Mouse (Mus musculus): ENCODE data around the gene C2cd2.
A peak's percentile ranks its signal among the peaks of the same experiment; 100 is the strongest.

Gene C2cd2

GRCm38 (mm10) chr16:97941844-97942243, 20.6 kb downstream of the C2cd2 start:
- DNase-seq, result no peak

GRCm38 (mm10) chr16:97940471-97940973, 21.9 kb downstream of the C2cd2 start:
- DNase-seq, result no peak

GRCm38 (mm10) chr16:97935815-97936214, 26.6 kb downstream of the C2cd2 start:
- no peak for DNase-seq

- DNase-seq, result peak; percentile 49
Observed at GRCm38 (mm10) chr16:97930231-97930630, 32.2 kb downstream of the C2cd2 start.

- no peak for DNase-seq
Observed at GRCm38 (mm10) chr16:97929520-97929919, 32.9 kb downstream of the C2cd2 start.

- no peak for DNase-seq
Observed at GRCm38 (mm10) chr16:97927331-97927938, 35.0 kb downstream of the C2cd2 start.

GRCm38 (mm10) chr16:97926381-97926780, 36.0 kb downstream of the C2cd2 start:
- no peak for DNase-seq

- no peak for DNase-seq
Observed at GRCm38 (mm10) chr16:97925760-97926159, 36.6 kb downstream of the C2cd2 start.

- DNase-seq, result no peak
Observed at GRCm38 (mm10) chr16:97923700-97924099, 38.7 kb downstream of the C2cd2 start.

GRCm38 (mm10) chr16:97922779-97923126, 39.6 kb downstream of the C2cd2 start:
- no peak for DNase-seq

GRCm38 (mm10) chr16:97921961-97922778, 40.2 kb downstream of the C2cd2 start:
- peak; percentile 91 for DNase-seq

GRCm38 (mm10) chr16:97920621-97921020, 41.8 kb downstream of the C2cd2 start:
- DNase-seq, result no peak

GRCm38 (mm10) chr16:97919793-97920192, 42.6 kb downstream of the C2cd2 start:
- DNase-seq, result no peak

GRCm38 (mm10) chr16:97912873-97913272, 49.5 kb downstream of the C2cd2 start:
- no peak for DNase-seq

- no peak for DNase-seq
Observed at GRCm38 (mm10) chr16:97909356-97909755, 53.0 kb downstream of the C2cd2 start.

- DNase-seq, result no peak
Observed at GRCm38 (mm10) chr16:97907496-97907895, 54.9 kb downstream of the C2cd2 start.

- DNase-seq, result no peak
Observed at GRCm38 (mm10) chr16:97906337-97906736, 56.1 kb downstream of the C2cd2 start.

GRCm38 (mm10) chr16:97905449-97905991, 56.9 kb downstream of the C2cd2 start:
- DNase-seq, result no peak

- DNase-seq, result no peak
Observed at GRCm38 (mm10) chr16:97904035-97904434, 58.4 kb downstream of the C2cd2 start.

- DNase-seq, result peak; percentile 83
Observed at GRCm38 (mm10) chr16:97897346-97898024, 64.9 kb downstream of the C2cd2 start.

GRCm38 (mm10) chr16:97887762-97888161, 74.6 kb downstream of the C2cd2 start:
- no peak for DNase-seq

GRCm38 (mm10) chr16:97883696-97884095, 78.7 kb downstream of the C2cd2 start:
- DNase-seq, result no peak

GRCm38 (mm10) chr16:97882891-97883290, 79.5 kb downstream of the C2cd2 start:
- DNase-seq, result no peak
